Mouse (Mus musculus) spleen, postnatal 4 days (tissue): ENCODE data around the gene Atp13a2.
A peak's percentile ranks its signal among the peaks of the same experiment; 100 is the strongest.

Experiments
- DNase-seq, 2 experiments: peaks; one replicate each; pipeline ENCODE4 v3.0.0; 2022; ENCODE audit warnings: low spot score in 2 of 2

The Atp13a2 gene

GRCm38 (mm10) chr4:141033606-141034549, 47.2 kb downstream of the Atp13a2 start:
- no peak for DNase-seq

- peak in 1 of 2 experiments; percentile 38 for DNase-seq
Measured at GRCm38 (mm10) chr4:141041117-141041516, 54.4 kb downstream of the Atp13a2 start.

GRCm38 (mm10) chr4:141044816-141045215, 58.1 kb downstream of the Atp13a2 start:
- peak; percentile 46 to 79 for DNase-seq

GRCm38 (mm10) chr4:141048810-141049475, 62.3 kb downstream of the Atp13a2 start:
- no peak for DNase-seq

- no peak for DNase-seq
Measured at GRCm38 (mm10) chr4:141049476-141049835, 62.8 kb downstream of the Atp13a2 start.

- DNase-seq: no peak
Measured at GRCm38 (mm10) chr4:141052442-141052841, 65.8 kb downstream of the Atp13a2 start.

GRCm38 (mm10) chr4:141053138-141053537, 66.5 kb downstream of the Atp13a2 start:
- no peak for DNase-seq

GRCm38 (mm10) chr4:141053568-141054161, 67.0 kb downstream of the Atp13a2 start:
- no peak for DNase-seq
